Mouse (Mus musculus): ENCODE measurements around the gene Map2k7.
A peak's percentile ranks its signal among the peaks of the same experiment; 100 is the strongest.

DNA sequence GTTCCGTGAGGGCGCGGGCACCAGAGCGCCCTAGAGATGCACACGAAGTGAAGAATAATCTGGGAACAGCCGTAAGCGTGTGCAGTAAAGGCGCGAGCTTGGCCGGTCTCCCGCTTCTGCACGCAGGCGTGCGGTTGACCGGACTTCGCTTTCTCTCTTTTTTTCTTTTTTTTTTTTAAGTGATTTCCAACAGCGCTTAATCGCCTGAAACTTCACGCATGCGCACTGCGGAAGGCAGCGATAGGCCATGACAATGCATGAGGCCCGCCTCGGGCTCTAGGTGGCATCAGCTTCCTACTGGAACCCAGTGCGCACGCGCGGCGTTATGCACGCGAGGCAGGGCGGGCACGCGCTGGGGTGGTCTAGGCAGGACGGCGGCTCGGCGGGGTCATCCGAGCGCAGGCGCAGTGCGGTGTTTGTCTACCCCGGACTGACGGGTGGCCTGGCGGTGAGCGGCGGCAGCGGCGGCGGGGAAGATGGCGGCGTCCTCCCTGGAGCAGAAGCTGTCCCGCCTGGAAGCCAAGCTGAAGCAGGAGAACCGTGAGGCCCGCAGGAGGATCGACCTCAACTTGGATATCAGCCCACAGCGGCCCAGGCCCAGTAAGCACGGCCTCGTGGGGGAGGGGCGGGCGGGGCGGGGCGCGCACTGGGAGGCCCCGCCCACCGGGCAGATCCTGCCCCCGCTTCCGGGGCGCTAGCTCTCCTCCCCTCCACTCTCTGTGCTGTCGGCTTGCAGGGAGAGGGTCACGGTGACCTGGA, at the start of gene Map2k7, which contains the start of gene Gm49320:
- TF ChIP-seq CTCF (IDR thresholded peaks at IDR 0.05; ENCODE audit: low read depth) (peak; percentile 47), EP300 (IDR thresholded peaks at IDR 0.05; ENCODE audit: low read depth) (peak; percentile 61; the same call in 1 of the 2 replicates)
